Mouse (Mus musculus) cerebellum, adult 9-11 months (tissue): ENCODE data around the gene Thrap3.
"Not testable (repeated sequence)": the region's sequence is repeated elsewhere in the genome, so short reads cannot be mapped to it uniquely, and the experiment has no call there.

Source experiments
- DNase-seq: peaks from one replicate; pipeline ENCODE4 v3.0.0; 2022

The Thrap3 gene

GRCm38 (mm10) chr4:126217771-126218170 is 15.2 kb upstream of the Thrap3 start:
- DNase-seq: no peak

- no peak for DNase-seq
Observed at GRCm38 (mm10) chr4:126207081-126207480, 4.5 kb upstream of the Thrap3 start.

GRCm38 (mm10) chr4:126205386-126205785 is 2.8 kb upstream of the Thrap3 start:
- DNase-seq: no peak

- DNase-seq: no peak
Observed at GRCm38 (mm10) chr4:126204661-126205230, 2.2 kb upstream of the Thrap3 start.

- DNase-seq: peak; percentile 41
Observed at GRCm38 (mm10) chr4:126204016-126204415, 1.5 kb upstream of the Thrap3 start.

GRCm38 (mm10) chr4:126203336-126203895 is 856 bp upstream of the Thrap3 start:
- no peak for DNase-seq

- DNase-seq: peak; percentile 58
Observed at GRCm38 (mm10) chr4:126201514-126202302, 852 bp downstream of the Thrap3 start.

- no peak for DNase-seq
Observed at GRCm38 (mm10) chr4:126200656-126201055, 1.9 kb downstream of the Thrap3 start.

GRCm38 (mm10) chr4:126200036-126200435 is 2.5 kb downstream of the Thrap3 start:
- DNase-seq: no peak

GRCm38 (mm10) chr4:126199556-126199955 is 3.0 kb downstream of the Thrap3 start:
- DNase-seq: no peak

GRCm38 (mm10) chr4:126197485-126197884 is 5.1 kb downstream of the Thrap3 start:
- DNase-seq: no peak

GRCm38 (mm10) chr4:126194916-126195315 is 7.6 kb downstream of the Thrap3 start:
- no peak for DNase-seq

- DNase-seq: no peak
Observed at GRCm38 (mm10) chr4:126194216-126194615, 8.3 kb downstream of the Thrap3 start.

- DNase-seq: no peak
Observed at GRCm38 (mm10) chr4:126190636-126191035, 11.9 kb downstream of the Thrap3 start.

GRCm38 (mm10) chr4:126187096-126187495 is 15.5 kb downstream of the Thrap3 start:
- no peak for DNase-seq

- no peak for DNase-seq
Observed at GRCm38 (mm10) chr4:126183034-126183433, 19.5 kb downstream of the Thrap3 start.

- peak; percentile 50 for DNase-seq
Observed at GRCm38 (mm10) chr4:126181170-126181957, 21.2 kb downstream of the Thrap3 start.

GRCm38 (mm10) chr4:126175980-126176379 is 26.6 kb downstream of the Thrap3 start:
- not testable (repeated sequence) for DNase-seq

GRCm38 (mm10) chr4:126173800-126174199 is 28.8 kb downstream of the Thrap3 start:
- no peak for DNase-seq

- not testable (repeated sequence) for DNase-seq
Observed at GRCm38 (mm10) chr4:126170737-126171136, 31.8 kb downstream of the Thrap3 start.

- DNase-seq: no peak
Observed at GRCm38 (mm10) chr4:126168851-126169250, 33.7 kb downstream of the Thrap3 start.

- DNase-seq: no peak
Observed at GRCm38 (mm10) chr4:126166084-126166483, 36.5 kb downstream of the Thrap3 start.

- not testable (repeated sequence) for DNase-seq
Observed at GRCm38 (mm10) chr4:126165092-126165491, 37.5 kb downstream of the Thrap3 start.
